Mouse (Mus musculus): ENCODE results near the gene Adcy1.

DNA sequence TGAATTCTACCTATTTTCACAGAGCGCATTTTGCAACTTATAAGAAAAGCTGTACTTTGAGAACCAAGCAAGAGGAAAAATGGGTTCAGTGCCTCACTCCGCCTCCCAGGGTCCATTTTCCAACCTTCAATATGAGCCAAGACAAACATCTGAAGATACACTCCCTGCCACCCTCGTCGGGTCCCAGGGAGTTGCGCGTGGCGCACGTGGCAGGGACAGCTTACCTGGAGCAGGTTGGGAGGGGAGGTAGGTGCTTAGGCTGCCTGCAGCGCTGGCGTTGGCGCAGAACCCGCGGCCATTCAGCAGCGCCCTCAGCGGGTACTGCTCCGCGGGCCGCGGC lies 149.8 kb downstream of the Adcy1 start:
- TF ChIP-seq CTCF (IDR thresholded peaks at IDR 0.05; ENCODE audit: borderline replicate concordance, extremely low read depth, insufficient read depth, insufficient read length) (no peak), POLR2A (IDR thresholded peaks at IDR 0.05; ENCODE audit: borderline replicate concordance, extremely low read depth, insufficient read depth, insufficient read length, poor library complexity, severe bottlenecking) (no peak)

Measured in brain, embryonic 14.5 days (tissue).